Mouse (Mus musculus) C2C12 (cell line): ENCODE data around the gene Mmp15.

ENCODE experiments used
- CEBPB ChIP-seq: IDR thresholded peaks from one replicate; pipeline ENCODE4 v1.6.1; 2011; ENCODE audit warnings: low read depth, mild to moderate bottlenecking, control low read depth, moderate library complexity
- CTCF ChIP-seq: IDR thresholded peaks from one replicate; pipeline ENCODE4 v1.5.1; 2011; ENCODE audit not compliant: control insufficient read depth, insufficient read depth, insufficient read length
- FOSL1 ChIP-seq: IDR thresholded peaks from one replicate; pipeline ENCODE4 v1.8.0; 2011; ENCODE audit warnings: mild to moderate bottlenecking, low read length; ENCODE audit not compliant: poor library complexity, insufficient read depth, severe bottlenecking
- MAX ChIP-seq: IDR thresholded peaks from one replicate; pipeline ENCODE4 v1.6.1; 2011; ENCODE audit warnings: mild to moderate bottlenecking, control low read depth
- MYOD1 ChIP-seq: IDR thresholded peaks from one replicate; pipeline ENCODE4 v1.6.1; 2011; ENCODE audit warnings: low read depth; ENCODE audit not compliant: control insufficient read depth, insufficient read length
- MYOG ChIP-seq: IDR thresholded peaks from one replicate; pipeline ENCODE4 v1.6.1; 2011; ENCODE audit not compliant: control insufficient read depth, insufficient read length; ENCODE audit errors: extremely low read depth
- USF1 ChIP-seq: IDR thresholded peaks from one replicate; pipeline ENCODE4 v1.6.1; 2011; ENCODE audit warnings: low read depth, mild to moderate bottlenecking, control low read depth, moderate library complexity

DNA sequence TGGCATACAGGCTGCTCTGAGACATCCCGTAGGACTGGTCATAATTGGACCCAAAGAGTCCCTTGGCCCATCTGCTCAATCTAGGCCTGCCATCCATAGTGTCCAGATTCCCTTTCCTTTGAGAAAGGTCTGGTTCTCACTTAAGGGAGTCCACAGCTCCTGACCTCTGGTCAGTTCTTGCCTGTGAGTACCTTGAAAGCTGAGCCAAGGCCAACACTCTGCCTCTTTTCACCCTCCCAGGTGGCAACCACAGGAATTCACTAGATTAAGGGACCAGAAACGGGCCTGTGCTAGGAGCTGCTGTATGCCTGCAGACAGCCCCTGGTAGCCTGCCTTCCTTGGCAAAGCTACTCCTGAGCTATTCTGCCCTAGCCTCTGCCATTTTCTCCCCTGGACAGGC lies 2.5 kb downstream of the Mmp15 start:
- TF ChIP-seq CTCF (no peak), FOSL1 (no peak), USF1 (no peak), MAX (no peak), MYOG (no peak), CEBPB (no peak), MYOD1 (no peak)
